In genomic region chr6:115674316-115674715, GRCm38 (mm10) we compare ENCODE assay signal across 8 mouse cellular contexts. TPM values are rescaled to one million over a fixed set of nuclear protein-coding genes. Genes with fewer than 3 reads are reported as not detected.
DNase-seq lines count a peak whose midpoint lies in the region; ATAC-seq and TF ChIP-seq lines count a peak whose summit lies in the region.

No protein-coding gene starts in this region.

- WGBS in heart, embryonic 14.5 days = 3% methylated on average over 2 of the region's 2 CpGs
- 13% methylated on average over 2 of the region's 2 CpGs for WGBS in forebrain, embryonic 15.5 days
- 7% methylated on average over 2 of the region's 2 CpGs for WGBS in liver, embryonic 16.5 days (ENCODE audit: insufficient replicate concordance)

- no peak for TF ChIP-seq EP300 in ES-Bruce4 (IDR thresholded peaks at IDR 0.05; ENCODE audit: insufficient read depth, low read depth, low read length)

- peaks cover 0 to 21% of the 10 kb centered on the region in 2 experiments; a peak in 2 of 4 replicates for H3K4me1 ChIP-seq in heart, embryonic 14.5 days (ENCODE audit: control insufficient read depth in 2 of 2, insufficient read depth in 2 of 2, low read length in 2 of 2)
- H3K4me1 ChIP-seq in ES-Bruce4 (ENCODE audit: control insufficient read depth, insufficient read depth, low read length) = peaks cover 3% of the 10 kb centered on the region
- H3K4me1 ChIP-seq in forebrain, embryonic 15.5 days = peaks cover 33% of the 10 kb centered on the region
- peaks cover 24% of the 10 kb centered on the region for H3K4me1 ChIP-seq in liver, embryonic 16.5 days (ENCODE audit: control insufficient read depth, low read depth, low read length)

- H3K4me3 ChIP-seq in heart, embryonic 14.5 days (ENCODE audit: control insufficient read depth in 1 of 2, insufficient read depth in 1 of 2, low read depth in 1 of 2, low read length in 2 of 2) = peak overlapping the region; percentile 34 to 90
- no peak overlapping the region for H3K4me3 ChIP-seq in ES-Bruce4 (ENCODE audit: low read depth, low read length)
- H3K4me3 ChIP-seq in forebrain, embryonic 15.5 days = peak overlapping the region; percentile 86
- peak overlapping the region; percentile 94 for H3K4me3 ChIP-seq in liver, embryonic 16.5 days (ENCODE audit: low read depth, low read length)

- no peaks in the 10 kb centered on the region for H3K27me3 ChIP-seq in heart, embryonic 14.5 days (ENCODE audit: control insufficient read depth, insufficient read depth, low read length)
- no peaks in the 10 kb centered on the region for H3K27me3 ChIP-seq in ES-Bruce4 (ENCODE audit: control insufficient read depth, insufficient read depth, low read length, poor library complexity, severe bottlenecking)
- H3K27me3 ChIP-seq in forebrain, embryonic 15.5 days = no peaks in the 10 kb centered on the region
- no peaks in the 10 kb centered on the region for H3K27me3 ChIP-seq in liver, embryonic 16.5 days (ENCODE audit: control insufficient read depth, insufficient read depth, low read depth, low read length)

- no peaks in the 10 kb centered on the region for H3K36me3 ChIP-seq in heart, embryonic 14.5 days (ENCODE audit: control insufficient read depth, insufficient read depth, low read length)
- H3K36me3 ChIP-seq in ES-Bruce4 (ENCODE audit: control insufficient read depth, insufficient read depth, low read length, poor library complexity, severe bottlenecking) = no peaks in the 10 kb centered on the region
- H3K36me3 ChIP-seq in forebrain, embryonic 15.5 days = no peaks in the 10 kb centered on the region
- no peaks in the 10 kb centered on the region for H3K36me3 ChIP-seq in liver, embryonic 16.5 days (ENCODE audit: control insufficient read depth, insufficient read depth)

- TF ChIP-seq POLR2A in ES-Bruce4 (IDR thresholded peaks at IDR 0.05; ENCODE audit: insufficient read depth, low read length) = no peak

- ATAC-seq in heart, embryonic 14.5 days (ENCODE audit: insufficient number of reproducible peaks, insufficient read depth, low FRiP score, low read depth) = no peak
- no peak for ATAC-seq in forebrain, embryonic 15.5 days (replicated peaks)
- no peak for ATAC-seq in liver, embryonic 16.5 days (ENCODE audit: low read depth)

- no peak for DNase-seq in heart, postnatal 36 days
- DNase-seq in left cerebral cortex, postnatal 36 days (ENCODE audit: low spot score in 2 of 2) = no peak
- DNase-seq in right cerebral cortex, adult 18-20 months = no peak
- no peak for DNase-seq in gastrocnemius, postnatal 10 days

- no peaks in the 10 kb centered on the region for H3K9me3 ChIP-seq in heart, embryonic 14.5 days (ENCODE audit: control insufficient read depth, low read length)
- H3K9me3 ChIP-seq in ES-Bruce4 (replicated peaks; ENCODE audit: control insufficient read depth, insufficient read depth, low read length, poor library complexity, severe bottlenecking) = no peaks in the 10 kb centered on the region
- no peaks in the 10 kb centered on the region for H3K9me3 ChIP-seq in forebrain, embryonic 15.5 days
- no peaks in the 10 kb centered on the region for H3K9me3 ChIP-seq in liver, embryonic 16.5 days (replicated peaks; ENCODE audit: control insufficient read depth, low read length)

- intact Hi-C loops in heart, postnatal 36 days (cut with DNase I) = loop anchor here (2.0 kb wide), 1 partner anchor 16 kb away; no protein-coding TSS in a partner anchor
- intact Hi-C loops in left cerebral cortex, postnatal 36 days (cut with DNase I) = no loop called here

- H3K9ac ChIP-seq in heart, embryonic 14.5 days (ENCODE audit: low read length) = peak overlapping the region; percentile 99
- peak overlapping the region; percentile 99 for H3K9ac ChIP-seq in ES-Bruce4 (ENCODE audit: low read depth, poor library complexity, severe bottlenecking)
- H3K9ac ChIP-seq in forebrain, embryonic 15.5 days (replicated peaks) = peak overlapping the region; percentile 97
- peak overlapping the region; percentile 99 for H3K9ac ChIP-seq in liver, embryonic 16.5 days (ENCODE audit: low read depth, low read length)

- TF ChIP-seq CTCF in ES-Bruce4 (IDR thresholded peaks at IDR 0.05; ENCODE audit: low read depth, low read length) = no peak

- peak overlapping the region; percentile 79 for H3K4me2 ChIP-seq in heart, embryonic 14.5 days (ENCODE audit: low read length)
- H3K4me2 ChIP-seq in forebrain, embryonic 15.5 days (replicated peaks) = peak overlapping the region; percentile 66
- peak overlapping the region; percentile 83 for H3K4me2 ChIP-seq in liver, embryonic 16.5 days (ENCODE audit: low read depth, low read length)

- H3K27ac ChIP-seq in heart, embryonic 14.5 days (replicated peaks in 1 of 2; ENCODE audit: control insufficient read depth in 1 of 2, insufficient read depth in 1 of 2, low read depth in 2 of 2, low read length in 2 of 2) = peak overlapping the region in 1 of 2 experiments; percentile 97; a peak in 2 of 4 replicates
- H3K27ac ChIP-seq in ES-Bruce4 (ENCODE audit: insufficient read depth, low read length) = no peak overlapping the region
- peak overlapping the region; percentile 98; the same call in 1 of the 2 replicates for H3K27ac ChIP-seq in forebrain, embryonic 15.5 days (replicated peaks)
- H3K27ac ChIP-seq in liver, embryonic 16.5 days (ENCODE audit: low read length) = no peak overlapping the region

RNA-seq across cellular contexts. Expression of gene Raf1, which starts 2.1 kb away (rescaled TPM):
- 131 and 139 TPM in 2 replicates for polyA plus RNA-seq in heart, embryonic 14.5 days (2014; fragmentation: Nextera tagmentation; extraction: Ambion mirVana)
- total RNA-seq in heart, postnatal 36 days (2021) = 100 to 1,000 TPM; 113 to 115 TPM
- 67.7 and 81.1 TPM in 2 replicates for polyA plus RNA-seq in ES-Bruce4 (2011; ENCODE audit: insufficient read depth, insufficient read length, low read depth, missing spikeins)
- 155 and 161 TPM in 2 replicates for polyA plus RNA-seq in forebrain, embryonic 15.5 days (2015; fragmentation: Nextera tagmentation; extraction: Ambion mirVana)
- 36.8 and 39.3 TPM in 2 replicates for polyA plus RNA-seq in liver, embryonic 16.5 days (2015; fragmentation: Nextera tagmentation; extraction: Ambion mirVana)
- total RNA-seq in left cerebral cortex, postnatal 36 days (2021) = 10 to 100 TPM; 90.3 to 90.7 TPM
- total RNA-seq in gastrocnemius, postnatal 10 days (2021) = 100 to 1,000 TPM; 102 to 108 TPM
